Mouse (Mus musculus) T-cell, adult 2 months (primary cell): ENCODE measurements around the gene Scyl1.
A peak's percentile ranks its signal among the peaks of the same experiment; 100 is the strongest.

Source experiments
- DNase-seq: peaks from one replicate; pipeline ENCODE4 v3.0.0; 2022; ENCODE audit warnings: low spot score

Gene Scyl1

GRCm38 (mm10) chr19:5715793-5716688 is 55.2 kb downstream of the Scyl1 start:
- DNase-seq, result no peak

- DNase-seq, result no peak
These were observed 57.5 kb downstream of the Scyl1 start for GRCm38 (mm10) chr19:5713730-5714129.

DNA sequence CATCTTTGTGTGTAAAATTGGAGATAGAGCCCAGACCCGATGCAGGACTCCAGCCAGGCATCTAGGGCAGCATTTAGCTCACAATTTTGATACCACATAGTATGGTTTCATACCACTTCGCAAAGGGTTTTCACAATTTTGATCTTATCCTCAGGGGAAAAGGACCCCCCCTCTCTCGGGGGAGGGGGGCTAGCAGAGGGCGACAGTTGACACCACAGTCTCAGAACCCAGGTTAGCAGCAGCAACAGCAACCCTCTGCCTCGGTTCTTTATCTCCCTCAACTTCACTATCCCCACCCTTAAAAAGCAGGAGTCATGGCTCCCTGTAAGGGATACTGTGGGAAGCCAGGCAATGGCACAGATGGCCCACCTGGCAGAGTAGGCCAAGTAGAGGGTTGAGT is 58.0 kb downstream of the Scyl1 start:
- no peak for DNase-seq

- DNase-seq, result no peak
These were observed 59.2 kb downstream of the Scyl1 start for GRCm38 (mm10) chr19:5711907-5712460.

DNA sequence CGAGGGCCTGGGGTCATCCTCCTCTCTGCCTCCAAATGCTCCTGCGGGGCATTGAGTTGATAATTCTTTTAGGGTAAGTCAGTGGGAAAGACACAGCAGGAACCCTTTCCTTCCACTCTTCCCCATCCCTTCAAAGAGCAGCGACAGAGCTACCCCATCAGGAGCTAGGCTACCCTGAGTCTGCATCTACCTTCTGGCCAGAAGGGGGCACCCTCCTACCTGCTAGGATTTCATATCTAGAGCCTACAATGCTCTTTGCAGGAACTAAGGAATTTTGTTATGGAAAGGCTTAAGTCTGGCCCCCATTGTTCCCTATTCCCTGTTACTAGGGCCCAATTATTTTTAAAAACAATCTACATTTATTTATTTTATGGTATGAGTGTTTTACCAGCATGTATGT is 60.0 kb downstream of the Scyl1 start:
- DNase-seq, result peak; percentile 53

DNA sequence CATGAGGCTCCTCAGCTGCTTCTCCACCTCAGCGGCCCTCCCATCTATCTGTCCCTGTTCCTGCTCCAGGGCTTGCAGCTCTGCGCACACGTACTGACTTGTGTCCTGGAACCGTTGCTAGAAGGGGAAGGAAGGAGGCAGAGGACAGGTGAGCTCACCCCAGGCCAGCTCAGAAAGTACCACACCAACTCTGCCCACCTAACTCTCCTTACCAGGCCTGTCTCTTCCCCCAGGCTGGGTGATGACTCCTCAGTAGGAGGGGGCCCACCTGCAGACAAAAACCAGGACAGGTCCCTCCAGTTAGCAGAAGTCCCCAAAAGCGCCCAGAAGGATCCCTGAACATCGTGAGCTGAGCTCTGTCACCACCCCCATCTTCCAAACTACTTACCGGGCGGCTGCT is 60.6 kb downstream of the Scyl1 start:
- no peak for DNase-seq

DNA sequence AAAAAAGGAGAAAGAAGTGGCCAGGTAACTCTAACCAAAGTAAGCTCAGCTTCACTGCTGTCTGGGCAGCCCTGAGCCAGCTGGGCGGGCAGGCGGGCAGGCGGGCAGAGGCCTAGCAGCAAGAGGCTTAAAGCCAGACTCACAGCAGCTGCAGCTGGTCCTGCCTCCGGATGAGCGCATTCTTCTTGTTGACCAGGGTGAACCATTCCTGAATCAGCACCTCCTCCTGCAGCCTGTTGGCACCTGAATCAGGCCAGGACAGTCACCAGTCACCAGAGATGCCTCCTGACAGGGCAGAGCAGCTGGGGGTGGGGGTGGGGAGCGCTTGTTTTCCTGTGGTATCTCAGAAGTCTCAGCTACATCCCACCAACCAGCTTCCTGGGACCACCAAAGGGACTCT is 61.2 kb downstream of the Scyl1 start:
- no peak for DNase-seq
